Mouse (Mus musculus) fibroblast of lung, adult 2 months (primary cell): ENCODE measurements at regions not wholly inside any gene's neighbourhood (a gene's known extent, or its start where the extent isn't known, plus 50 kb on each side); places are given as distances from the start of the nearest gene placed in this dataset.

ENCODE experiments used
- DNase-seq: peaks from one replicate; pipeline ENCODE4 v3.0.0-alpha.2; 2011; ENCODE audit warnings: low read depth

DNA sequence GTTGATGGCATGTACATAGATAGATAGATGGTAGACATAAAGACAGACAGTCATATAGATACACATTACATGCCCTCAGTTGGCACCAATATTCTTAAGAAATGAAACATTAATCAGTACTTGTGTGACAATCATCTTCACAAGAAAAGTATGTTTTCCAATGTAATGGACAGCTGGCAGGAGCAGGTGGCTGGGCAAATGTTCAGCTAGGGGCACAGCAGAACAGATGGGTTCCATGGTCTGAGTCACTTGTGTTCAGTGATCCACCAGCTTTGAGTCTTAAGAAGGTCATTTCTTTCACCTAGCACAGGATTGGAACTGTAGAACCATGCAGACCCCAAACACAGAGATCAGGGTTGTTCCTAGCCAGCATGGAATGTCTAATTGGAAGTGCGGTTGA, 2631.2 kb upstream of the 5930422O12Rik start:
- DNase-seq: no peak

DNA sequence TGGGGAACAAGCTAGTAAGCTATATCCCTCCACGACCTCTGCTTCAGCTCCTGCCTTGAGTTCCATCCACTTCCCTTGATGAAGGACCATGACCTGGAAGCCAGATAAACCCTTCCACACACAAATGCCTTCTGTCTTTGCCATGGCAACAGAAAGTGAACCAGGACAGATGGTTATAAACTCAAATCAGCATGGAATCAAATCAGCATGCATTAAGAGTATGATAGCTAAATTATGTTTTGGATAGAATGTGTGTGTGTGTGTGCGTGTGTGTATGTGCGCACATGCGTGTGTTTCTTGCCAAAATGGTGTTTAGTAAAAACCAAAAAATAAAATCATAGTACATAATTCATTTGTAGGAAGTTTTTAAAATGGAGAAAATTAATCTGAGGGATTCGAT, 2611.5 kb upstream of the 5930422O12Rik start:
- DNase-seq: no peak

- DNase-seq: no peak
Measured at GRCm38 (mm10) chr8:30822835-30823587, 2605.5 kb upstream of the 5930422O12Rik start.

DNA sequence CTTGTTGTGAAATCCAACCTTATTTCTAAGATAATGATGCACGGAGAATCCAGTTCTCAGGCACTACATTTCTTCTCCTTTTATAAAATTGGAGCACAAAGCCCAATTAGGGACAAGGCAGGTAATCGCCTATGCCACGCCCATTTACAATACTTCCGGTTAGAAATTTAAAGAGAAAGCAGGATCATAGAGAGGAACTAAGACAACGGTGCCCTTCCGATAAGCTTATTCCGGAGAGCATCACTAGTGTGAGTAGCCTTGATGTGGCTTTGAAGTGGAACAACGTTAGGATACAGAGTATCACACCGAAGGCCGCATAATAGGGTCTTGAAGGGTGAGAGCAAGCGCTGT, 2604.9 kb upstream of the 5930422O12Rik start:
- DNase-seq: no peak

GRCm38 (mm10) chr8:30826021-30826420, 2602.5 kb upstream of the 5930422O12Rik start:
- DNase-seq: no peak

DNA sequence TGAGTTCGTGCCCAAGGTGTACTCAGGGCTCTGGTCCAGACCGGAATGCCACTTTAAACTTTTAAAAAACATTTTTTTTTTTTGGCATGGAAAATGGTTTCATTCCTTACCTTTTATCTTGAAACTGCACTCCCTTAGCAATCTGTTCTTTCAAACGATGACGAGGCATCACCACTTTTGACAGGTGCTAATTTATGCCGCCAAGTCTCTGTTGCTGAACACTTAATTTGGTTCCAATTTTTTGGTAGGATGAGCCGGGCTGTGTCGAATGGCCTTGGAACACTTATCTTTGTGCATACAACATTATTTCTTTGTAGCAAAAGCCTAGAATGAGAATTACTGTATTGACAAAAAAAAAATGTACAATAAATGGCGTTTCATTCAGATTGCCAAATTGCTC, 2590.5 kb upstream of the 5930422O12Rik start:
- no peak for DNase-seq

DNA sequence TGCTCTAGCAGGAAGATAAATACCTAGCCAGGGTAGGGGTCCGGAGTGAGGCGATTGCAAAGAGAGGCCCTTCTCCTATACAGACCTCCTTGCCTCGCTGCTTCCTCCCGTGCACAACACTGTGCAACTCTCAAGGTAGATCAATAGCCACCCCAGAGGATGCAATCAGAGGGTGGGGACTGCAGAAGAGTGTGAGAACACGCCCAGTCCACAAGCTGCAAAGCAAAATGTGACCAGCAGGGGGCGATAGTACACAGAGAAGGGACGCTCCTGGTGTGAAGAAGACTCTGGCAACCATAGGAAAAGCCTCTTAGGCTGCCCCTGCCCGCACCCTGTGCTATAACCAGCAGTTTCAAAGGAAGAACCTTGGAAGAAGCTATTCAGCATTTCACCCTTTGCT, 2588.4 kb upstream of the 5930422O12Rik start:
- DNase-seq: no peak

DNA sequence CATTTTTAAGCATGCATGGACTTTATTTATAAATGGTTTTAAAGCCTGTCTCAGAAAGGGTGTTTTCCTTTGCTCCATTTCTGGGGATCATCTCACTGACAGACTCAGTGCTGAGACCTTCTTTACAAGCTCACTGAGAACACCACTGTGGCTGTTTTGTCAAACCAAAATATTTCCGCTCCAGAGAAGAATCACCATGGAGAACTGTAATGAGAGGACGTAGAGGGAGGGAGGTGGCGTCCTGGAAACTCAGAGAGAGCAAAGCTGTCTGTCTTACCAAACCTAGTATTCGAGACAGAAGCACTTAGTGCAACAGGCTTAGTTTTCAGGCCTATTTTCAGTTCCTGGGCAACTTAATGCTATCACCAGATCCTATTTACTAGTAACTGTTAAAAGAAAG, 2565.5 kb upstream of the 5930422O12Rik start:
- no peak for DNase-seq

DNA sequence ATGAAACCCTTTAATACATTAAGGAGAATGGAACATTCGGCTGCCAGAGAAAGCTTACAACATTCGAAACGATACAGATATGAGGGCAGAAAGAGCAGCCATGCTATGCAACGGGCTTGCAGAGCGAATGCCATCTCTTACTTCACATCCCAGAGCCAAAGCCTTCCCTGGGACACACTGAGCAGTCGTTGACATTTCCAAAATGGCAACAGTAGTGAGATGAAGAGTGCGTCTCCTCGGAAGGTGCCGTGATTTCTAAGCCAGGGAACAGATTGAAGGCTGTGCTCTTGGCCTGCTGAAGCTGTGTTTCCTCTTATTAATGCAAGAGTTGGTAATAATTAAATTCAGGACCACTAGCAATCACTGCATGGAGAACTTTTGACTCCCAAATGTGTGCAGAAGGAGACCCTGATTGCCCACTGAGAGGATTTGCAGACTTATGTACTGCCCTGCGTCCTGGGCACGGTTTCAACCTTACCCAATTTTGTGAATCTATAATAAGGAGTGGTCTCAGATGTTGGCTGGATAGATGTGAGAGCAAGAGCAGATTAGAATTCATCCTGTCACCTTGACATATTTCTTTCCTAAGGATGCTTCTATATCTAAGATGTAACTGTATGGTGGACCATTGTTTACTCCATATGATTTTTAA, 2522.3 kb upstream of the 5930422O12Rik start:
- DNase-seq: no peak

- no peak for DNase-seq
Measured at GRCm38 (mm10) chr8:30913664-30914063, 2514.8 kb upstream of the 5930422O12Rik start.

DNA sequence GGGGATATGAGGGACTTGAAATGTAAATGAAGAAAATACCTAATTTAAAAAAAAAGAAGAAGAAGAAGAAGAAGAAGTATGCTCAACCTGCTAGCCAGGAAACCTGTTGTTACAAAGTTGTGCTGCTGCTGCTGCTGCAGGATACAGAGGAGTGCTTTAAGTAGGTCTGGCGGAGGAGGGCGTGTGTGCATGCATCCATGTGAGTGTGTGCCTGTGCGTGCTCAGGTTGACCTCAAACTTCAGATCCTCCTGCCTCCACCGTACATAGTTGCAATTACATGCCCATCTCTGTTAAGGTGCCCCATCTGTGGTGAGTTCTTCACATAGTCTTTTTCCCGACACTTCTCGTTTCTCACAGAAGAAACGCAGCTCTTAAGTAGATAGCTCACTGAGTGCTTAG, 2513.4 kb upstream of the 5930422O12Rik start:
- no peak for DNase-seq

- no peak for DNase-seq
Measured at GRCm38 (mm10) chr8:30915601-30916171, 2512.8 kb upstream of the 5930422O12Rik start.

DNA sequence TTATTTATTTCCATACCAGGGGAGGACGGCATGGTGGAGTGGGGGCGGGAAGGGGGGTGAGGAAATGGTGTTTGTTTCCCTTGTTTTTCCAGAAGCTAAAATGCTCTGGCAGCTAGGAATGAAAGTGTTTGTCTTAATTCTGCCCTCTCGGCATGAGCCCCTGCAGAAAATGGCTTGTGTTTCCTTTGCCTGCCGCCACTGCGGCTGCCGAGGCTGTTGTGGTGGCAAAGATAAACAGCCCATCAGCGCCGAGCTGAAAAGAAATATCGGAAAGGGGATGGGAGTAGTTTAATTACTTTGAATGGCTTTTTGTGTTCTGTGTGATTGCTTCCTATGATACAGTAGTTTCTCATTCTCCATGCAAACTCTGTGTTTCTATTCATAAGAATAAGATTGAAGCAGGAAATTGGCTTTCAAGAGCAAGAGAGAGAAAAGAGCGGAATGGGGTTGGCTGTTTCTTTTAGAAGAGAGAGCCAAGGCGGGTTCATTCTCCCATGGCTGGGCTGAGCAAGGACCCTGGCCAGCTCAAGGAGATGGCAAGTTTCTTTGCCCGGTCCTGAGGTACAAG, 2512.2 kb upstream of the 5930422O12Rik start:
- no peak for DNase-seq

GRCm38 (mm10) chr8:30921451-30921850, 2507.1 kb upstream of the 5930422O12Rik start:
- DNase-seq: no peak

- no peak for DNase-seq
Measured at GRCm38 (mm10) chr8:30923301-30924159, 2505.0 kb upstream of the 5930422O12Rik start.

GRCm38 (mm10) chr8:30924160-30924534, 2504.4 kb upstream of the 5930422O12Rik start:
- DNase-seq: no peak

DNA sequence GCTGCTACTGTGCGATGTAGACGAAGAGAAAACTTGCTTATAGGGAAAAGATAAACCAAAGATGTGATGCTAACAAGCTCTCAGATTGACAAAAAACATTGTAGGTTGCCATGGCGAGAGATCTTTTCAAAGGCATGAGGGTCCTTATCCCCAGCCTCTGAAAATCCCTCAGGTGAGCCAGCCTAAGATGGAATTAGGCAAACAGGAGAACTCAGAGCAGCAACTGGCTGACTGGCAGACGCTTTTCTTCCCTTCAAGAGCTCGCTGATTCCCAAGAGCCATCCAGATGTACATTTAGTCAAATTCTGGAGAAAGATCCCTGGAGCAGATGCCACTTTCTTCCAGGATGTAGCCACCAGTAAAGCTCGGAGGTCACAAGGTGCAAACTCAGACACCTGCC, 2503.9 kb upstream of the 5930422O12Rik start:
- no peak for DNase-seq

GRCm38 (mm10) chr8:30937449-30938075, 2490.9 kb upstream of the 5930422O12Rik start:
- no peak for DNase-seq

DNA sequence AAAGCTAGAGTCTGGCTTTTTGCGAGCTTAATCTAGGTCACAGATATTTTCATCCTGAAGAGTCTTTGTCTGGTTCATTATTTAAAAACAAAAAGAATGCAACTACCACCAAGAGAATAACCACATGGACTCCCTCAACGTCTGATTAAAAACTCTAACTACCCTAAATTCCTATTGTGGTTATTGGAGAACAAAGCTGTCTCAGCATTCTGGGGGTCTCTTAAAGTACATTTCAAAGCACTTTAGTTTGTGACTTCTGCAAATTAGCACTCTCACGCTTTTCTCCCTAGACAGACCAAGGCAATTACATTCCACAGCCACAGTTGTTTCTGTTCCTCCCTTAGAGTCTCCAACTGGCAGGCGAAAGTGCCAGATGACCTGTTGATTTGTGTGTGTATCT, 2487.6 kb upstream of the 5930422O12Rik start:
- DNase-seq: no peak

DNA sequence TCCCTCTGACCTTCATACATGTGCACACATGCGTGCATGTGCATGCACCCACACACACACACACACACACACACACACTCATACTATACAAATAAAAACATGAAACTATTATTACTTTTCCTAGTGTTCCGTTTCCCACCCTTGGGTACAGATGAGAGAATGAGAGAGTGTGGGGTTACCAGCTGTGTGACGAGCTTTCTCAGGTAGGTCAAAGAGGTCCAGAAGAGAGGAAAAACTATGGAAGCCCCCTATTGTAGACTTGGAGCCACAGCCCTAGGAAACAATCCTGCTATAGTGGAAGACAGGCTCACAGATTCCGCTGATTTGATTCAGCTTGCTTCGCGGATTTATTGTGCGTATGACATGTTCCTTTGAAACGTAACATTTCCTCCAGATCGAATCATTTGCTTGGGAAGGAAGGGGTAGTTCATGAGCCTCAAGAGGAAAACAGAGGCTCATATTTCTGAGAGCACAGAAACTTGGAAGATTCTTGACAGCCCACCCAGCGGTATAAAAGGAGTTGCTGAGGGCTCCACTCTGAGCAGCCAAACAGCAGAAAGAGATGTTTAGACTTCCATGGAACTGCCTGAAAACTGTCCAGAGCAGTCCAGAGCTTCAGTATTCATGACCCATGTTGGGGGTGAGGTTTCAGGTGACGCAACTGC, 2486.9 kb upstream of the 5930422O12Rik start:
- DNase-seq: no peak
